Mouse (Mus musculus): ENCODE measurements around the gene Sec11a.
A peak's percentile ranks its signal among the peaks of the same experiment; 100 is the strongest.
"Not testable (repeated sequence)": the region's sequence is repeated elsewhere in the genome, so short reads cannot be mapped to it uniquely, and the experiment has no call there.

Gene Sec11a

DNA sequence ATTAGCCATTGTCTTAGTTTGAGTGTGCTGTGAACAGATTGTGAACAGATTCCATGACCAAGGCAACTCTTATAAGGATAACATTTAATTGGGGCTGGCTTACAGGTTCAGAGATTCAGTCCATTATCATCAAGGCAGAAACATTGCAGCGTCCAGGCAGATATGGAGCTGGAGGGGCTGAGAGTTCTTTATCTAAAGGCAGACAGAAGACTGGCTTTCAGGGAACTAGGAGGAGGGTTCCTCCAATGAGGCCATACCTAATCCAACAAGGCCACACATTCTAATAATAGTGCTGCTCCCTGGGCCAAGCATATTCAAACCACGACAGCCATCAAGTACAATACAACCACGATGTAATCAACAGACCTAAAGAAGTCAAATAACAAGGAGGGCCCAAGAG lies 11.4 kb upstream of the Sec11a start:
- no peak for DNase-seq (ENCODE audit: low read depth, low spot score)

DNA sequence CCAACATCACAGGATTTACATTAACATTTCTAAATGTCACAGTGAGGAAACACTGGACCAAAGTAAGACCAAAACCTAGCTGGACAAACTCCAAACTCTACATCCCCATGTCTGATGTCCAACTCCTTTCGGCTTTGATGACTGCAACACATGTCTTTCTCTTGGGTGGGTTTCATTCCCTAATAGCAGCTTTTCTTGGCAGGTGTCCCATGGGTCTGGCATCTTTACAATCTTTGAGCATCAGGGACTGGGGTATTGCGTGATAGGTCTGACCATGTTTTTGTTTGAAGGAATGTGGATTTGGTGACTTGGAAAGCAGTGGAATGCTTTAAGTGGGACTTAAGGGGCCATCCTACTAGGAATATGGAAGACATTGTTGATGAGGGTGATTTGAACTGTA lies 9.3 kb upstream of the Sec11a start:
- no peak for DNase-seq (ENCODE audit: low read depth, low spot score)

DNA sequence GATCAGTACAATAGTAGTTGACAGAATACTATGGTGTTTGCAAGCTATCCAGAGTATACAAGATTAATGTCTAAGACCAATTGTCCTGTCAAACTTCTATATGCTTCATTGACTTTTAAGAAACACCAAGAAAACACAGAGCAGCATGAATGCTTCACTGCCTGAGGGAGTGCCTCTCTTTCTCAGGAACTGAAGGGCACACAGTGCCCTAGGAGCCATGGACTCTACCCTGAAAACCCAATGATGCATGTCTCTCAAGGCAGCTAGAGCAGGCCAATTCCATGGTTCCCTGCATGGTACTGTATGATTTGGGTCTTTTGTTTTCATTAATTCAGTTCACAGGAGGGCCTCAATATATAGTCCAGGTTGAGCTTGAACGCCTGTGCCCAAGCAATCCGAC lies 6.7 kb upstream of the Sec11a start:
- DNase-seq (ENCODE audit: low read depth, low spot score): no peak

DNA sequence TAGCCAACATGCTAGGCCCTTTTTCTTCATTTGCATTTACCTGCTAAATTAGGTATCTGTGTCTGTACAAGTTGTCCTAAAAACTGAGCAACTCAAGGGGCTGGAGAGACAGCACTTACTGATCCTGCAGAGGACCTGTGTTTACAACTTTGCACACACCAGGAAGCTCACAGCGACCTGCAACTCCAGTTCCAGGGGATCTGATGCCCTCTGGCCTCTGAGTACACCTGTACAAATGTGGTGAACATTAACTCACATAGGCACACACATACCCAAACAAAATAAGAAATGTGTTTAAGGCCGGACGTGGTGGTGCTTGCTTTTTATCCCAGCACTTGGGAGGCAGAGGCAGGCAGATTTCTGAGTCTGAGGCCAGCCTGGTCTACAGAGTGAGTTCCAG lies 4.6 kb upstream of the Sec11a start:
- no peak for DNase-seq (ENCODE audit: low read depth, low spot score)

DNA sequence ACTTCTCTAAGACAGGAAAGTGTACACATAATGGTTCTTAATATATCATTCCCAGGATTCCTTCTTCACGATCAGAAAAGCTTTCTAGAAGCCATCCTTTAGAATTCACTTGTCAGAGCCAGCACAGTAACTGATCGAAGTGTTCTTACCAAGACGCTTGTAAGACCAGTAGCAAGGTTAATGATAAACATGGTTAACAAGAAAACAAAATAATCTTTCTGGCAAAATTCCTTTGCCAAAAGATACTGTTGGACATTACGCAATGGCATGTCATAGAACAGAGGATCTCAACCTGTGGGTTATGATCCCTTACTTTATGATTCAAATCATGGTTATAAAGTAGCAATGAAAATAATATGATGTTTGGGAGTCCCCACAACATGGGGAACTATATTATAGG lies 3.9 kb upstream of the Sec11a start:
- DNase-seq (ENCODE audit: low read depth, low spot score): no peak

DNA sequence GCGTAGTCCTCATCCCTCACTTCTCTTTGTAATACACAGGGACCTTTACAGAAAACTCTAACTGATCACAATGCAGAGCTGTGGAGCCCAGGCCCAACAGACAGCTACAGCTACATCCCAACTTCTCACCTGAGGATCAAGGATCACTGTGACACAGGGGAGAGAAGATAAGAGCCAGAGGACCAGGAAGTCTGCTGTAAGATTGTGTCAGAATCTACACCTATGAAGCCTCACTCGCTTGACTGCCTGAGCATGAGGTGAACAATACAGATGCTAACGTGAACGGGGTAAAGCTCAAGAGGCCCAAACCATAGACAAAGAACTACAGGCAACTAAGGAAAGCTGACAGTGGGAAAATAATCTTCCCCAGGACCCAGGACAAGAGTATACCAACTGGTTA lies 7.8 kb downstream of the Sec11a start:
- no peak for DNase-seq (ENCODE audit: low read depth, low spot score)

DNA sequence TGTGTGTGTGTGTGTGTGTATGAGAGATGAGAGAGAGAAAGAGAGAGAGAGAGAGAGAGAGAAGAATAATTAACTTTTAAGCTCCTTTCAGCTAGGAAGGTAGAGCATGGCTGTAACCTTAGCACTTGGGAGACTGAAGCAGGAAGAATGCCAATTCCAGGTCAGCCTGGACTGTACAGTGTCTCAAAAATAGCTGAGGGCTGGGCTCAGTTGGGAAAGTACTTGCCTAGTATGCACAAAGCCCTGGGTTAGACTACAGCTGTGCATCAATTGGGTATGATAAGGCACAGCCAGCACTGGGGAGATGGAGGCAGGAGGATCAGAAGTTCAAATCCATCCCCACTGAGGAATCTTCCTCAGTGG lies 10.3 kb downstream of the Sec11a start:
- not testable (repeated sequence) for DNase-seq (ENCODE audit: low read depth, low spot score)

DNA sequence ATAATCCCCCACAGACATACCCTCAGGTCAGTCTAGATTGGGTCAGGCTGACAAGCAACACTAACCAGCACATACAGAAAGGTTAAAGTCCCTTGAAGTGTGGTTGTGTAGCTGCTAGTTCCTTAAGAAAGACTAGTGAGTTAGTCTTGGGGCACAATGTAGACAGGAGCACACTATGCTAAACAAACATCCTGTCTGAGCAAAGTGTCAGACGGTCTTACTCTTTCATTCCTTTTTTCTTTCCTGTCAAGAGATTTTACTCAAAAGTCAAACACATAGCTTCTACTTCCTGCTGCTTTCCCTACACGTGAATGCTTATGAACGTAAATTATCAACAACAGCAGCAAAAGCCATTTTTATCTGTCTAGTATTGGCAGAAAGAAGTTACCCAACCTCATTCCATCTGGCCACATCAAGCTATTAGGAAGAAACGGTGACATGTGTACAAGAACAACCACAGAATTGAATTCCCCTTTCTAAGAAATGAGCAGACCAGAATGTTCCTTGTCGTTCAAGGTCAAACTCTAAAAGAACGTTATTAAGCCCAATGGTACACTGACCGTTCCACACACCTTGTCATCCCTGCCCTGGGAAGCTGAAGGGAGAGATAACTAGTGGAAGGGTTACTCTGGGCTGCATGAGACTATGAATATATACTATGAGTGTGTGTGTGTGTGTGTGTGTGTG lies 10.8 kb downstream of the Sec11a start:
- not testable (repeated sequence) for DNase-seq (ENCODE audit: low read depth, low spot score)

DNA sequence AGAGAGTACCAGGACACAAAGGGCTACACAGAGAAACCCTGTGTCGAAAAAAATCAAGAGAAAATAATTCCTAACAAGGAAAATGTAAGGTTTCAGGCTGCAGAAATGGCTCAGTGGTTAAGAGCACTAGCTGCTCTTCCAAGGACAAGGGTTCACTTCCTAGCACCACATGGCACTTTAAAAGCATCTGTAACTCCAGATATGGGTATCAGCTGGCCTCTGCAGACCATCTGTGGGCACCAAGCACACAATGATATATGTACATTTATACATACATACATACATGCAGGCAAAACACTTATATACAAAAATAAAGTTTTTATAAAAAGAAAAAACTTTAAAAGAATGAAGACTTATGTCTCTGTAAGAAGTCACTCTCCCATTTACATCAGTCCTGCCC lies 11.7 kb downstream of the Sec11a start:
- DNase-seq (ENCODE audit: low read depth, low spot score): no peak

DNA sequence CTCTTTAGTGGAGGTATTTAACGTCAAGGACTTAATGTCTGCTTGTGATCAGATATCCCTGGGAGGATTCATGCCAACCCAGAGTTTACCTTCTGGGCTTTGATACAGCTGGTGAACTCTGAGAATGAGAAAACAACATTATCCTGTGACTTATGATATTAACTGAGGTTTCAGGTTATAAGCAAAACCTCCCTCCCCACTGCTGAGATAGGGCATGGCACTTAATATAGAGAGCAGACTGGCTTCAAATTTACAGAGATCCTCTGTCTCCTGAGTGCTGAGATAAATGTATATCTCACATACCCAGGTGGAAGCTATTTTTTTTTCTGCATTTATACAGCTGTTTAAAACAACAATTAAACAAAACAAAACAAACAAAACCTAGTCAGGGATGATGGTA lies 14.8 kb downstream of the Sec11a start:
- DNase-seq (ENCODE audit: low read depth, low spot score): no peak

DNA sequence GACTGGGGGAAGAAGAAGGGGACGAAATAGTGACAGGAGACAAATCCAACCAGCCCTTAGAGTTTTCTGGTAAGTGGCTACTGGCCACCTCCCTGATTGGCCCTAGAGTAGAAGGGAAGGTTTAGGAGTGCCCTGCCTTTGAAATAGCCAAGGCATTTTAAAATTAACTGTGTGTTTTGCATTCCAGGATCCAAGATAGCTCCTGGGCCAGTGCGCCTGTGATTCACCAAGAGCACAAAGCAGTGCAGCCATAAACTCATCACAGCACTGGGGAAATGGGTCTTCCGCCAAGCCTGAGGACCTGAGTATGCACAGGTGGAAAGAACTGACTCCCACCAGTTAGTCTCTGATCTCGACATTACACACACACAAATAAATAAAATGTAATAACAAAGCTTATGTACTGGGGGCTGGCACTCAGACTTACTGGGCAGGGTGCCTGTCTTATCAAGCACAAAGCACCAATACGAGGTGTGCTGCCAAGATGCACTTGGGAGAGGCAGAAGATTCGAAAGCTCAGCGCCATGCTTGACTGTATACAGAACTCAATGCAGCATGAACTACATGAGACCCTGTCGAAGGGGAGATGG lies 15.9 kb downstream of the Sec11a start:
- no peak for DNase-seq (ENCODE audit: low read depth, low spot score)

DNA sequence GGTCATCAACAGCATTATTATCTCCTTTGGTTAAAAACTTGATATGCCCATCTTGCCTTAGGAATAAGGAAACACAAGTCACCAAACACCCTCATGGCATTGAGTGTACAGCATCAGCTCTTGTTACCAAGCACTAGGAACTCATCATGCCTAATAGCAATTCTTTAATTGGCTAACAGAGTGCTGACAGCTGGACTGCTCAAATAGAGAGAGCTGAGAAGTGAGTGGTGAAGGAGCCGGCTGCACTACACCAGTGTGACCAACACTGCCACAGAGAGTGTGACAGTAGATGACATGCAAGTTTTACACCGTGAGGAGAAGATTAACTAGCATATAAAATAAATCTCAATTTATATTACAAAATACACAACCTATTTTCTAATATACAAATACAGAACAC lies 24.4 kb downstream of the Sec11a start:
- DNase-seq (ENCODE audit: low read depth, low spot score): no peak

DNA sequence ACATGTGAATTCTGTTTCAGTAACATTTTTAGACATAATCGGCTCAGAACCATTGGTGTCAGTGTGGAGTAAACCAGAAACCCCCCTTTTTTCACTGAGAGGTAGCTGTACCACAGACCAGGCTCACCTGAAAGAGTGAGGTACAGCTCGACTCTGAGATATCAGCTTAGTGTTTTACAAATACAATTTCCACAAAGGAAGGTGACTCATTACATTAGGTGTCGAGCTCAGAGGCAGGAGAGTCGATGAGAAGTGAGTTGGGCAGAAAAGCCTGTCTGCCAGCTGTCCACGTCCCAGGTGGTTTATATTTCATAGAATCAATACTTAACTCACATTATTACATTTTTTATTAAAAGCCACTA lies 28.0 kb downstream of the Sec11a start:
- DNase-seq (ENCODE audit: low read depth, low spot score): no peak

DNA sequence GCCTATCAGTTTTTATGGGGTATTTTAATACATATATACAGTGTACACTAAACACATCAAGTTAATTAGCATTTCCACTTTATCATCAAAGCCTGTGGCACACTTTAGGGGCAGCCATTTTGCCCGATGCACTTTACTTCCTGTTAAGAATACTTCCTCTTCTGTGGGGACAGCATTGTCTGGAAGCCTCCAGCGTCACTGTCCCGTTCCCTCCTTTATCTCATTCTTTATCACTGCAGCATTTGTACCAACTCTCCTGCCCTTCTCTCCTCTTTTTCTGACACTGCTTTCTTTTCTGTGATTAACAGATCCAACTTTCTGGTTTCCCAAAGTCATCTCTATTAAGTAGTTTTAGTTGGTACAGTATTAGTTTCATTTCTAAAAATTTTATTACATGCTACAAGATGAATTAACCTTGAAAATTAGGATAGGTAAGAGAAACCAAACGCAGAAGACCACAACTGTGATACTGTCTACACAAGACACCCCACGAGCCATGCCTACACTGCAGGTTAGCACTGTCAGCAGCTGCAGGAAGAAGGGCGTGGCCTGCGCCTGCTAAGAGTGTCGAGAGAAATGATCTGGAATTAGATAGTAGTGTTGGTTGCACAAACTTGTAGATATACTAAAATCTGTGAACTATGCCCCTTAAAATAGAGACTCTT lies 28.5 kb downstream of the Sec11a start:
- DNase-seq (ENCODE audit: low read depth, low spot score): no peak

DNA sequence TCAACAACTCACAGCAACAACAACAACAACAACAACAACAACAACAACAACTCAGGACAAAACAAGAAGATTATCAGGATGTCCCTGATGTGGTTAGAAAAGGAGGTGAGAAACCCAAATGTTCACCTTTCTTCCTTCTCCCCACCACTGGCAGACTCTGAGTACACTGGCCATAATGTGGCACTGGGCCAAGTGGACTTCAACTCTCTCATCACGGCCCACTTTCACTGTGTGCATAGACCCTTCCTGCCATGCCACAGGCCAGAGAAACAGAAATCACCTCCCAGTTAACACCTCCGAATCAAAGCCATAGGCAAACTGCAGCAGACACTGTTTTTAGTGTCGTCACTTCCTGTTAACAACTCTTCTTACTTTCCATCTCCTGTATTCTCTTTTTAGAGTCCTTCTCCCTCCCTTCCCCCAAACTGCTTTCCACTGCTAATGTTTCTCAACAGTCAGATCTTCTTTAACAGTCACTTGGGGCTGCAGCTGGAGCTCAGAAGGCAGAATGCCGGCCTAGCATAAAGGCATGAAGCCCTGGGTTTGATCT lies 29.6 kb downstream of the Sec11a start:
- DNase-seq (ENCODE audit: low read depth, low spot score): no peak

DNA sequence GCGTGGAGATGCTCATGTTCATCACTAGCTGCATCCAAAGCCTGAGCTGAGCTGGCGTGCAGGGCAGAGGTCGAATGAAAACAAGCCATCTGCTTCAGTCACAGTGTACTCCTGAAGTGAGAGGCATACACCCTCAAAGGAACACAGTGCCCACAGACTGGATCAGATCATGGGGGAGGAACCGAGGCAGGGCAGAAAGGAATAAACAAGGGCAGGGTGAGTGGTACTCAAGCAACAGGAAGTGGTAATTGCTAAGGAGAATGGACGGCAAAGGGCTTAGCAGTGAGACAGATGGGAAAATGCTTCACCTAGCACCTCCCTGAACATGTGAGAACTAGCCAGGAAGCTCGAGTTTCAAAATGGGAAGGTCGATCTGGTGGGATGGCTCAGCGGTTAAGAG lies 35.1 kb downstream of the Sec11a start:
- no peak for DNase-seq (ENCODE audit: low read depth, low spot score)

DNA sequence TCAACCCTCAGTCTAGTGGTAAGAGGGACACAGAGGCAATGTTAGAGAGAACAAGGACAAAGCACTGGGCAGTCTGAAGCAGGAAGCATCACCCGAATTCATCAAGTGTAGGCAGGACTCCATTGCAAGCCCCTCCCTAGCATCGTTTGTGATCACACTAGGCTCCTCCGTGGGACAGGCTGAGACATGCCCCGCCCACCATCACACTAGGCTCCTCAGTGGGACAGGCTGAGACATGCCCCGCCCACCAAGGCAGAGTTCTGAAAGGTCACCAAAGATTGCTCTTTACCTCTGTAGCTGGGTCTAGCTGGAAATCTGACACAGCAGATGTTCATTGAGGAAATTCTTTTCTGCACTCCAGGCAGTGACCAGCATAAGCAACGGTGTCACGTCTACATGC lies 36.5 kb downstream of the Sec11a start:
- no peak for DNase-seq (ENCODE audit: low read depth, low spot score)

DNA sequence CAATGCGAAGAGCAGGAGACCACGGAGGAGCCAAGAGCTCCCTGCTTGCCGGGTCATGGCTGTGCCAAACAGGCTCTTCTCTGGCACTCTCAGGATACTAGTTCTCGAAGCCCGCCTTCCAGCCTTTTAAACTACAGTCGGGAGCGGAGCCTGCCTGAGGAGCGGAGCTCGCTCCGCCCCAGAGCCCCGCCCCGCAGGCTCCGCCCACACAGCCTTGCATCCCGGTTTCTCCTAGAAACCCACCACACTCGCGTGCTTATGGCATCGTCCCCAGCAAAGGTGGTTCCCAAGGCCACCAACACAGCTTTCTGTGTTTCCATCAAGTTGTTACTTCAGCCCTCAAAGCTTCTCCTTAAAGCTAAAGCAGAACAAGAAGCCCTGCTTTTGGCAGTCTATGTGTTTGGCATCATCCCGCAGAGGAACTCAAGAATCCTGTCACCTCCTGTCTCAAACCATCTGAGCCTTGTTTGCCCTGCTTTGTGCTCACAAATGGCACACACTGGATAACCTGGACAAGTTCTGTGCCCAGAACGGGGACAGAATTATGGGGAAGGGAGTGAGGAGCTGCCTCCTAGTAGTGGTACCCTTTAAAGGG lies 42.6 kb downstream of the Sec11a start, which contains the start of gene Nmb:
Gene Nmb (minus strand): TSS at position 156 of the 595 bp plus-strand sequence.
- no peak for DNase-seq (ENCODE audit: low read depth, low spot score)

DNA sequence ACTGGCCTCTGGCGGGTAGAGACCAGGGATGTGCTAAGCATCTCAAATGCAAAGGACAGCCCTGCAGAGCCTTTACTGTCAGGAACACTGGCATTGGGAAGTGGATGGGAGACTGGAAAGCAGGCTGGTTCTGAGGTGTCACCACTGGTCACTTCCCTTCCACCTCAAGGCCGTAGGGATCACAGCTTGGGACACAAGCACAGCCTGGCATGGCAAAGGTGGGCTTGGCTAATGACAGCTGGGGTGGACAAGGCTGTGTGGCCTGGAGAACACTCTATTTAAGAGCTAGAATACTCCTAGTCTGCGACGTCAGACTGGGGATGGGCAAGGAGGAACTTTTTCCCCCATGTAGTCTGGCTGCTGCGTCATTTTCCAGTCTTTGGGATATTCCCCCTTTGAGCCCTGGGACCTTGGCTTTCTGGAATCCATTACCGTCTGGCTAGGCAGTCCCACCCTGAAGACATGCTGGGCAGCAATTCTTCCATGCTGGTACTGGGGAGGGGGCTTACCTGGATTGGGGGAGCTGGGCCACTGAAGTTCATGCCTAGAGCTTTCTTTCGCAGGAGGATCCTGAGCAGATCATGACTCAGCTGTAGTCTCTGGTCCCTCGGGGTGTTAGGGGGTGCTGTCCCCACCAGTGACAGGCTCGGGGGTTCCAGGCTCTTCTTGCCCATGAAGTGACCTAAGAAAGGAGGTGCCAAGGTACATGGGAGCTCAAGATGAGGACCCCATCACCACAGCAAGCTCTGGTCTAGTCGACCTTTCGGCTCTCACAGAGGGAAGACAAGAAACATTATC lies 43.8 kb downstream of the Sec11a start:
- DNase-seq (ENCODE audit: low read depth, low spot score): no peak

DNA sequence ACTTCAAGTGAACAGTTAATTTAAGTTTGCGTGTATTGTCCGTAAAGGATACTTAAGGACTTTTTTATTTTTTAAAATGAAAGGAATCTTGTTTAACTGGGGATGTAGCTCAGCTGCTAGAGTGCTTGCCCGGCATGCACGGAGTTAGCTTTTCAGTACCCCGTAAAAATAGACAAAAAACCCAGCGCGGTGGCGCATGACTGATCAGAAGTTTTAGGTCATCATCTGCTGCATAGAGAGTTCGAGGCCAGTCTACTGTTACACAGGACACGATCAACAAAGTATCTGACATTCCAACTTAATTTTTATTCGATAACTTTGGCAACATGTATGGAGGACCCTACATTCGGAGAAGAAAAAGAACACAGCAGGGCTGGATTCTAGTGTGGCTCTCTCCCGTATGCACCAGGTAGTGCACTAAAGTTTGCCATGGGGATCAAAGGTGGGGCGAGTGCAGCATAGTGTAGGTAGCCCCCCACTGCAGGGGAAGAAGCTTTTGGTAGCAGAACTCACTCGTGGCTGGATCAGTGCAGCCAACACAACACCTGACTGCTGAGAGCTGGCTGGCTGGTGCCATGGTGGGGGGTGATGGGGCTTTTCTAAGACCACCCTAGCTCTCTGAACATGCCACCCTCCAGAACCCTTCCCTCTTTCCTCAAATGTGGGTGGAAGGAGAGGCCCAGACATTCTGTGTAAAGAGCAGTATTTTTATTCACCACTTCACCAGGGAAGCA lies 45.9 kb downstream of the Sec11a start:
- no peak for DNase-seq (ENCODE audit: low read depth, low spot score)

DNA sequence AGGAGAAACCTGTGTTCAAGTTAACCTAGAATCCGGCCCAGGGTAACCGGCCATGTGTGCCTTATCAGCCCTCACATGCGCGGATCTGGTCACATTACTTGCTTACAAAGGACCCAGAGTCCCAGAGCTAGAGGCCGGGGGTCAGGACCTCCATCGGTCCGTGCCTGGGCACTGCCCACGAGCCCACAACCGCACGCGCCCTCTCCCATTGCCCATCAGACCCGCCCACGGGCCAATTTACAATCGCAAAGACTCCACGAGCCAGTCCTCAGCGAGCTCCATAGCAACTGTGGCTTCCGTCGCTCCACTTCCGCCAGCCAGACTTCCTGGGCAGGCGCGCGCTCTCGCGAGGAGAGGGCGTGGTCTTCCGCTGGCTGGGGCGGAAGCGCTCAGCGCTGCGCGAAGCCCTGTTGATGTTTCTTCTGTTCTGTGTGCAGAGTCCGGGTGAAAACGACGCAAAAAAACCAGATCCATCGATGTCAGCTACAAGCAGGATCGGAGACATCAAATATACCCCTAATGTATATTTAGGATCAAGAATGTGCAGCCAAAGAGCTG lies 46.6 kb downstream of the Sec11a start, which contains the start of gene Wdr73:
Gene Wdr73 (minus strand): TSS at position 326 of the 558 bp plus-strand sequence.
- peak; percentile 77 for DNase-seq (ENCODE audit: low read depth, low spot score)

Measured in brain, embryonic 18.5 days (tissue).